Mouse (Mus musculus) frontal cortex, postnatal 25 days (tissue): ENCODE data around the gene Srgap2.

ENCODE experiments used
- DNase-seq, 2 experiments: peaks; one replicate each; pipeline ENCODE4 v3.0.0; 2022; ENCODE audit warnings: low spot score in 2 of 2

The Srgap2 gene

DNA sequence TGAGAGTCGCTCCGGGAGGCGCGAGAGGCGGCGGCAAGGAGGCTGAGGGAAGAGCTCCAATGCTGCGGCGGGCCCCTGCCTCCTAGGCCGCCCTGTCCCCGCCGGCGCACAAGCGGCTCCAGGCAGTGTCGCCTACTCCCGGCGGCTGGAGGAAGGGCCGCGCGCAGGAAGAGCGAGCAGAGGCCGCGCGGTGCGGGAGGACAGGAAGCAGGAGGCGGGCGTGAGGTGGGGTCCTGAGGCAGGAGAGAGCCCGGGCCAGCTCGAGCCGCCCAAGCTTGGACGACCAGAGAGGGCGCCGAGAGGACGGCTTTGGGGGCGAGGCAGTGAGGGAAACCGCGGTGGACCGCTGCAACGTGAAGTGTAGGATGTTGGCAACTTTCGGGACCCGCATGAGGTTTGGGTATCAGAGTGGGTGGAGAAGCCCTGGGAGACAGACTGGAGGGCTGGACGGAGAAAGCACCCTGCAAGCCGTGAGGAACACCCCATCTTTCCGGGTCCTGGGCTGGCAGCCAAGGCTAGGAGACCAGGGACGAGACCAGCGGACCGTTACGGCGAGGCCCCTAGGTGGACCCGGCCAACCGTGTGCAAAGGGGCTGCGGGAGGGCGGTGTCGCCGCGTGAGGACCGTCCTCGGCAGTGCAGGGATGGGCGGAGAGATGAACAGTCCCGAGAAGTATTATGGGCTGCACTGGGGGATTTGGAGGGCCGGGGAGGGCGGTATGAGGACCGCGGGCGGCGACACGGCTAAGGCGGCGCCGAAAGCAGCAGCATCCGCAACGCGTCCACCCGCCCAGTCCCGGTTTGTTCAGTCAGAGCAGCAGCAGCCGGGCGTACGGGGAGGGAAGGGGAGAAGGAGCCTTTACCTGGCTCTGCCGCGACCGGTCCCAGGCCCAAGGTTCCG, 531 bp downstream of the Srgap2 start:
- DNase-seq: peak; percentile 39 to 50

DNA sequence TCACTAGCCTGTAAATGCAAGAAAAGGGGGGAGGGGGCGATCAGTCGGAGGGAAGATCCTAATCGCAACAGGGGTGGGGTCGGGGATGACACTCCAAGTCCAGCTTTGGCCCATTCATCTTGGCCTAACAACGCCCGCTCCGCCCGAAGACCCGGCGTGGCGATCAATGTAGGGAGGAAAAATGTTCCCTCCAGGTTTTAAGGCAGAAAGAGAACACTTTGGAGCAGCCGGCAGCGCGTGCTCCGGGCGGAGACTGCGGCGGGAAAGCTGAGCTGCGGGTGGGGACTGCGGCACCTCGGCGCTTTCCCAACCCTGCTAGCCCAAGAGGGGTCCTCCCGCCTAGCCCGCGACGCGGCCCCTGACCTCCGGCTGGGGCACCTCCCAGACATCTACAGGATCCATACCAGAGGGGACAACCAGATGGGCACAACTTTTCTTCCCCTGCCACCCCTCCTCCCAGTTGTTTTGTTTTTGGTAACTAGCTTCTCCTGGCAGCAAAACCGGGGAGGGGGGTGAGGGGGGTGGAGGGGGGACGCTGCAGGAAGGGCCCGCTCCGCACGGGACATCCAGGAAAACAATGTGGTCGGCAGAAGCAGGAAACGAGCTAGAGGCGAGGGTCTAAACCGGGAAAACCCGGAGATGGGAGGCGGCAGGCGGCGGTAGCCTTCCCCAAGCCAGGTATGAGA, 1.4 kb downstream of the Srgap2 start:
- peak in 1 of 2 experiments; percentile 30 for DNase-seq

DNA sequence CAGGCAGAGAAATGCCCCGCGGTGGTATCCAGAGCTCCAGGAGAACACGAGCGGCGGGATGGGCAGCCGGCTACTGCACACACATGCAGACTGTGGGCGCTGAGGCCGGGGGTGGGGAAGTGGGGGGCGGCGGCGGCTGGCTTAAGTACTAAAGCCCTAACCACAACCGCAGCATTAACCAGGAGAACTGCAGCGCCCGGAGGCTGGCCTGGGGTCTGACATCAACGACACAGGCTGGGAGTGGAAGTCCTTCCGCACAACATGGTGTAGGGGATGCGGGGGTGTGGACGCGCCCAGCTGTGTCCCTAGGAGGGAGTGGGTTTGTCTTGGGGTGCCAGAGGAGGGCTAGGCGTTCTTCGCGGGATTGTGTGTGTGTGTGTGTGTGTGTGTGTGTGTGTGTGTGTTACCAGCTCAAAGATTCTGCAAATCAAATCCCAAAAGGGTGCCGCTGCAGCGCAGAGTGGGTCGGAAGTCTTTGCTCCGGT, 2.0 kb downstream of the Srgap2 start:
- DNase-seq: peak in 1 of 2 experiments; percentile 28

DNA sequence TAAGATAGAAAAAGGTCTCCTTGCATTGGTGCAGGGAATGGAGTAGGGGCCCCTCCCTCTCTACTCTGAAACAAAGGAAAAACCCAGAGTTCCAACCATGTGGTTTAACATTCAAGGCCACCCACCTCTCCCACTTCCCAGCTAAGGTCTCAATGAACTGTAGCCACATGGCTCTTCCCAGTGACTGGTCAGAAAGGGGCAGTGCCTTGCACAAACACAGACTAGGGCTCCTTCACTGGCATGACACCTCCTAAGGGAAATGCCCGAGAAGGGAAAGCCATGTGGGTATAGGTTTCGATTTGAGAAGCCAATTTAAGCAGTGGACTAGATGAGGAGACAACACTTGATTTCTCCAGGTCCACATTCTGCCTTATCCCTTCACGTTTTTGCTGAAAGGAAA, 3.4 kb downstream of the Srgap2 start:
- DNase-seq: no peak

DNA sequence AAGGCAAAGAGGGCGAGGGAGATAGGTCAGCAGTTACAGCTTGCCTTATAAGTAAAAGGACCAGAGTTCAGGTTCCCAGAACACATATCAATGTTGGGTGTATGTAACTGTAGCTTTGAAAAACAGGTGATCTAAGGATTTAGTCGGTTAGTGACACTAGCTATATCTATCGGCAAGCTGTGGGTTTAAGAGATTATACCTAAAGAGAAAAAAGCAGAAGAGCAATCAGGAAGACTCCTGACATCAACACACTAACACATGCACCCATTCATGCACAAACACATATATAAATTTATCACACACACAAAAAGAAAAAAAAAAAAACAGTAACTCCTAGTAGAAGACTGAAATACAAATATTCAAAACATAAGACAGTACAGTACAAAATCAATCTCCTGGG, 10.6 kb downstream of the Srgap2 start:
- no peak for DNase-seq

DNA sequence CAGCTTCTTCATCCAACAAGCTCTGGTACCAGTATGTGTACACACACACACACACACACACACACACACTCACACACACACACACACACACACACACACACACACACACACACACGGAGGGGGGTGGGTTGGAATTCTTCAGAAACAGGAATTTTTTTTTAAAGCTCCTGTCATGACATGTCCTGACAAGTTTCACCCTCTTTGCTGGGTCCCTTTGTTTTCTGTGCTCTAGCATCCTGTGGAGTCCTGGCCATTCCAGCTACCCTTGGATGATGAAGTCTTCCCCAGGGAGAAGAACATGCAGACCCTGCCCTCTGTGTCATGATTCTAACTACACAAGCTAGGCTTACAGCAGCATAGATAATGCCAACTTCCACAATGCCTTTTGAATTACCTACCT, 13.0 kb downstream of the Srgap2 start:
- DNase-seq: no peak

DNA sequence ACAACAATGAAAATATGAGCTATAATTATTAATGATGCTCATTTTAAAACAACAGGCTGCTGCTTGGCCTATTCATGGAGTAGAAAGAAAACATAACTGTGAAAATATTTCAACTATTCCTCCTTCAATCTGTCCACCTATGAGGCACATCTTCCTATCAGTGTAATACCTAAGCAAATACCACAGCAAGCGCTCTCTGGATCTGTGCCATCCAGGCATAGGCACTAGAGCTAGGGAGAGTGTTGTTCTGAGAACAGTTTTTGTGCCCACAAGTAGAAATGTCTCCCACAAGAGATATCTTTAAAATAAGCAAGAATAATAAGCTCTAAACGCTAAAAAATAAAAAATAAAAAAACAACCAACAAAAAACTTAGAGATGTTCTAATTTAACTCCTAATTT, 14.0 kb downstream of the Srgap2 start:
- DNase-seq: no peak

DNA sequence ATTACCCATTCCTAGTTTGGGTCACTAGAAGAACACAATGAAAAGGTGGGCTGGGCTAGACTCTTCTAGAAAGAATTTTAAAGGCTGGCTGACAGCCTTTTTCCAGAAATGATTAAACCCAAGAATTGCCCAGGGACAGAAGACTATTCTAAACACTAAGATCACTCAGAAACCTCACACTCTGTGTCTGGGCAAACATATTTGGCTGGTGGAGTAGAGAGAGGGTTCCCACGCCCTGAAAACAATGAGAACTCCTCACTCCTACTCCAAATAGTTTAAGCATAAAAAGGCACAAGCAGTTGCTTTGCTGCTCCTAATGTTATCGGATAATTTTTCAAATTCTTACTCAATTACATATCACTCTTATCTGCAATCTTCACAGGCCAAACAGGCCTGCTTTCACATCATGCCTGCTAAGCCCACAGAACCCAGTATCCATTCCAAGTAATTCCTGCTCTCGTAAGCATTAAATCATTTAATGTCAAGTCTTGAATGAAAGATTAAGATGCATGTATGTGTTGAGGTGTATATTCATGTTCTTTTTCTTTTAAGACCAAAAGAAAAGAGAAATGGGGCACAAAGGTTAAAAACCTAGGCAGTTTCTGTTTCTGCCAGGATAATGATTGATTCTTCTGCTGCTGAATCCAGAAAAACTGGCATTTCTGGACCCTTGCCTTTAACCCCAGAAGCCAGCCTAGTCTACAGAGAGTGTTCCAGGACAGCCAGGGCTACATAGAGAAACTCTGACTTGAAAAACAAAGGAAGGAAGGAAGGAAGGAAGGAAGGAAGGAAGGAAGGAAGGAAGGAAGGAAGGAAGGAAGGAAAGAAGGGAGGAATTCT, 15.3 kb downstream of the Srgap2 start:
- DNase-seq: no peak

DNA sequence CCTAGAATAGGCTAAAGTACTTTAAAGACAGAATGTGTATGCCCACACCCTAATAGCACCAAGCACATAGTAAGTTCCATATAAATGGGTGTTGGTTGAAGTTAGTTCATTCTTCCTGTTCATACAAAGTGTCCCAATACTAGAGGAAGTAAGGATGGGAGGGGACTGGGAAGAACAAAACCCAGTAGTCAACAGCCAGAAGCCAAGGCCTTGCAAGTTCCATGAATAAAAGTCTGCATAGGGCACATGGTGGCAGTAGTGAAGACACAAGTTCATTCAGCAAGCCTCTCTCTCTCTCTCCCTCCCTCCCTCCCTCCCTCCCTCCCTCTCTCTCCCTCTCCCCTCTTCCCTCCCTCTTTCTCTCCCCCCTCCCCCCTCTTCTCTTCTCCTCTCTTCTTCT, 16.0 kb downstream of the Srgap2 start:
- no peak for DNase-seq

DNA sequence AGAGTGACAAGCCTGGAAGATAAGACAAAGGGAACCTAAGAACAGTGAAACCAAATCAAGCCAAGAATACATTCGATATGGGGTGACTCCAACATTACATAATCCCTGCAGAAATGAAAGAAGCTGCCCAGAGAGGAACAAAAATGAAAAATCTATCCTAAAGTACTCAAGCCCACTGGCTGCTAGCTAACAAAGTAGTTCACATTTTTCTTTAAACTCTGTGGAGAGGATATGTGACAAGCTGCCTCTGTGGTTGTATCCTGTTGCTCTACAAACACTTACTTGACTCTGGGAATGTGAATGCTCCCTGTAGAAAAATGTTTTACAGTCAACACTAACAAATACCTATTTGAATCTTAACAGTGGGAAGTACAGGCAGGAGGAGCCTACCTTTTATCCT, 25.5 kb downstream of the Srgap2 start:
- DNase-seq: no peak

DNA sequence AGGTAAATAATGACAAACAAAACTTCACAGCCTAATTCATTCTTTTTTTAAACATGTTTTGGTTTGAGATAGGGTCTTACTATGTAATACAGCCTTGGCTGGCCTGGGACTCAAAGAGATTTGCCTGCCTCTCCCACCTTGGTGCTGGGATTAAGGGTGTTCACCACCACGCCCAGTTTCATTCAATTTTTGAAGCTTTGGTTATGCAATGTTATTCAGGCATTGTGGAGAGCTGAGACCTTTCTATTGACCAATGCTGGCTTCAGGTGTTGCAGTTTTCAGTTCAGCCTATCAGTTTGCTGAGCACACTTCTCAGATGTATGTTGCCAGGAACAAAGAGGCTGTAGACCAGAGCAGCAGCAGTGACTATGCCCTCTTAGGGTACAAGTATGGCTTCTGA, 28.9 kb downstream of the Srgap2 start:
- no peak for DNase-seq

DNA sequence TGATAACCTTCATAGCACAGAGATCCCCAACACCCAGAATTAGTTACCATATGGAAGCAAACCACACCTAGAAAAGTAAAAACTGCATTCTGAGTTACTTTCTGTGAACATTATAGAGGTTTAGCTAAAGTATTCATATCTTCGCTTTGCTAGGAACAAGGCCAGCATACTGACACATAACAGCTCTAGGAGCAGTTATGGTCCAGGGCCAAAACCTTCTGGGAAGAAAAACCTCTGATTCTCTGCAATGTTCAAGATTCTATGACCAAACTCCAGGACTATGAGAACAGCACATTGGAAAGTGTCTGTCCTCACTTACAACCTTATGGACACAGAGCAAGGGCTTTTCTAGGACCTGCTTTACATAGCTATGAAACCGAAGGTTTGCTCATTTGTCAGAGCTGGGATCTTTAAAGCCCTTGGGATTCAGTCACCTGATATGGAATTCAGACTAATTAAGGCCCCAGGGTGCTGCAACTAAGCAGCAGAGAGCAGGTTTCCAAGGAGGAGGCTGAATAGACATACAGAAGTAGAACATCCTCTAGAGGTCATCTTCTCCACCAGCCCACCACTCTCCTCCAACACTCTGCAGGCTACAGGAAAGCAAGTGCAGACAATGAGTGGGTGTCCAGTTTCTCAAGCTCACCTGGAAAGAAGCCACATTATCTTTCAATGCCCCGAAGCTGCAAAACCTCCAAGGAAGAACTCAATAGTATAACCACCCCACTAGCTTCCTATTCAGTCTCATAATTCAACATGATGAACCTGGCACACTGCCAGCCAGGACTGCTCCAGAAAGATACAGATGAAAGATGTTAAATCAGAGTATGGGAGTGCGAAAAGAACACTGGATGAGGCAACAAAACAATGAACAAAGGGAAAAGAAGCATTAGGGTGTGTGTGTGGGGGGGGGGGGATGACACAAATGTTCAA, 32.9 kb downstream of the Srgap2 start:
- DNase-seq: no peak

DNA sequence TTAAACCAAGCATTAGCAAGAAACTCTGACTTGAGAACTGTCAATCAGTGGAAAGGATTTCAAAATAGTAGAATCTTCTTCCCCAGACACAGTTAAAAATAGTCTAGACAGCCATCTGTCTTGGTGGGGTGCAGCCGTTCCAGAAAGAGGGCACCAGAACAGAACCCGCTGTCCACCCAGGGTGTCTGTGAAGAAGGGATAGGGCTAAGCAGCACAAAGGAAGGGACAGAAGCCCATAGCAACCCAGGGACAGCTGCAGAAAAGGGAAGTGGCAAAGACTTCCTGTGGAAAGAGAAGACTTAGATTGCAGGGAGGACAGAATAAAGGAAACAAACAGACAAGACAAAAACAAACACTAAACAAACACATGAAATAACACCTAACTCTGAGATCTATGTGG, 34.8 kb downstream of the Srgap2 start:
- DNase-seq: no peak

DNA sequence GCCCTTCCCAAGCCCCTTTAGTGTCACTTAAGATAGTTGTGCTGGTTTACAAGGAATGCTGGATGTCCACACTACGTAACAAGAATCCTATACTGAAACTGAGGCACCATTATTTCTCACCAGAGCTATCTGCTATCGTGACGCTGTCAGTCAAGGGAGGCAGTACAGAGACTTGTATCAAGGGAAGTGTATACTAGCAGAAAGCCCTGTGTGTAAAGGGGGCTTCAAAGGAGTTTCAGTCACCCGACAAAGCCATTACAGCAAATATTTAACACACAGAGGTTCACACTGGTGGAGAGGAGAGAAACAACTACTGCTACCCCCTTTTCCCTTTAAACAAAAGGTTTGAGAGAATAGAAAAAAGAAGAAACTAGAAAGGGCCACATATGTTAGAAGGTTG, 35.6 kb downstream of the Srgap2 start:
- no peak for DNase-seq

DNA sequence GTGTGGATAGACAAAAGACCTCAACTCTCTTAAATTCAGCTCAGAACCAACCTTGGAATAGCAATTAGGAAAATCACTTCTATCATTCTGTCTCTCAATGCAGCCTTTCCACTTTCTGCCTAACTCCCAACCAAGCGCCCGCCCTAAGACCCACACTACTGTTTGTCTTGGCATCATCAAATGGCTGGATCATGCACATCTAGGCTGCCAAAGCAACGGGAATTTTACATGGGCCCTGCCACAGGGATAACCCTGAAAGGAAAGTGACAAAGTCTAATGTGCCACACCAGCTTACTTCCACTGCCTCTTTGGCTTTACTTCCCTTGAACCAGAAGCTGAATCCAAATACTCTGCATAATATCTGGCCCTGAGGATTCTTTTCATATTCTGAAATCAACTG, 37.8 kb downstream of the Srgap2 start:
- no peak for DNase-seq

DNA sequence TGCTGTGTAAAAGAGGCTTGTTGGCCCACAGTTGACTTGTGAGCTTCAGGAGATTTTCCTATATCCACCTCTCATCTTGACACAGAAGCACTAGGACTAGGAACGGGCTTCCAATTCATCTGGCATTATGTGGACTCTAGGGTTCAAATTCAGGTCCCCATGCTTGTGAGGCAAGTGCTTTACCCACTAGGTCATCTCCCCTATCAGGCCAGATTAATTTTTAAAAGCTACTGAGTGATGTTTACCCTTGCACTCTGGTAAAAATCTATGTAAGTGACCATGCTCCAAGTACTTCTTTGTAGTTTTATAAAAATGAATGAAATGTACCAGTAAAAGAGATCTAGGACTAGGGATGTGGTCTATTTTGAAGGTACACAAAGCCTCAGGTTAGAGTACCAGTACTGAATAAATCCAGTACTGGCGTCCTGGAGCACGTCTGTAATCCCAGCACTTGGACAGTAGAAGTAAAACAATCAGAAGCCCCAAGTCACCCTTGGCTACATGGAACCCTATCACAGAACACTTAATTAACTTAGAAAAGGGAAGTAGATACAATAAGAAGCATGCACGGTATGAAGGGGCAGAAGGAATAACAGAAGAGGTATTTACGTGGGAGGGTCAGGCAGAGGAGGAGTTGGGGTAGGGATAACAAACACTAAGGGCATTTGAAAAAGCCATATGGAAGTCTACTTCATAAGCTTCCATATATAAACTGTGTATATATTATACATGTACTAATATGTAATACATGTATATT, 40.9 kb downstream of the Srgap2 start:
- DNase-seq: no peak

DNA sequence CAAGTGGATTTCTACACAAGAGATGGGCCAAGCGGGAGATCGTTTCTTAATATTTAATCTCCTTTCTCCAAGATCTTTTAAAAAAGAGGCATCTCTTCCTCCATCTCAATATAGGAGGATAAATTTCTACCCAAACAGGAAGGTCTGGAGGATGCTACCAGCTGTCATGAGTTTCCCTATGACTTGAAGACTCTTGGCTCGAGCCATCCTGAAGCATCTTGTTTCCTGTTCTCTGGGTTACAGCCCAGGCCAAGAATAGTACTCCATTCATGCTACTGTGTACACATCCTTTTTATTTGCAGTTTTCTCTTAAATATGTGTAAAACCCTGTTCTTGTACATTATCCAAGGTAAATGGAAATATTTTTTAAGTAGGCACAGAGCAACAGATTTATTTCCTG, 44.9 kb downstream of the Srgap2 start:
- no peak for DNase-seq

DNA sequence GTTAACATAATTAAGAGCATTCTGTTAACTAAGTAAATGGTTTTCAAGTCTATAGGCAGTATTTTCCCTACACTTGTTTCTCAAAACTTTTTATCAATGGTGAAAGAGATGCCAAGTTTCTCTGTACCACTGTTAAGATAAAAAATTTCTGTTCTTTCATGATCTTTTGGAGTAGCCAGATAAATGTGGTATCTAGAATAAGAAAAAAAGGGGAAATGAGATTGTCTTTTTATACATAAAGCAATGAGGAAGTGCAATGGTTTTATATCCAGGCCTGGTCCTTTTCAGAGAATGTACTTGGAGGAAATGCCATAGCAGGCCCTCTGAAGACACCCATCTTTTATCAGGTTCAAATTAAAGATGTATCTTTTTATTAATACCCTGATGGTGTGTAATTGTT, 45.8 kb downstream of the Srgap2 start:
- DNase-seq: no peak

DNA sequence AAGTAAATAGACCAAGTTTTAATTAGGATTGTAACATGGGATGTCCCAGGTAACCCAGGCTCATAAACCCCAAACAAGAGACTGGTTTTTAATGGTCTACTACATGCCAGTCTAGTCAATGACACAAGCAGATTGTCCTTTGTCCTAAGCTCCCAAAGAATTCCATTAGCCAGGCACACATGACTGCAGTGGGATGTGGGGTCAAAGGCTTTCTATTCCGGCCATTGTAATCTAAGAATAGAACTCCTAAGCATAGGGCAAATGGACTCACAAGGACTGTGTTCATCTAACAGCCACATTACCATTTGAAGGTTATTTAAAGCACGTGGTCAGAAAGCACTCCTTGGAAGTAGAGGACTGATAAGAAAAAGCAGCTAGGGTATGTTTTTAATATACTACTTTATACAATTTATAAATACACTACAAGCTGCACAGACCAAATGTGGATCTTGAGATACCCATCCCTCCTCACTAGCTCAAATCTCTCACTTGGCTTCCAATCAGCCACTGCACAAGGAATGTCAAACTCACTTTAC, 48.3 kb downstream of the Srgap2 start:
- no peak for DNase-seq

DNA sequence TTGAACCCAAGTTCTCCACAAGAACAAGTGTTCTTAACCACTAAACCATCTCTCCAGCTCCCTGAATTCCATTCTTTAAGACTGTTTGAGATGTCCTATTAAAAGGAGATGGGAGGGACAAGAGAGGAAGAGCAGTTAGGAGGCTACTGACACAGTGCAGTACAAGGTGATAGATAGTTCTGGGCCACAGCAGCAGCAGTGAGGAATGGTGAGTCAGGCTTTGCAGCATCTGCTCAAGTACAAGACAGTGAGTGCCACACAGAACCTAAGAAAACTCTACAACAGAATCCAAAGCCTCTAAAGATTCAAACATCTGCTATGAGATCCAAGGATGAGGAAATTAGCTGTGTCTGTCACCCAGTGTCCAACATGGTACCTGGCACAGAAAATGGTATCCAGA, 51.8 kb downstream of the Srgap2 start:
- no peak for DNase-seq
